Mouse (Mus musculus) E14TG2a.4 (cell line): ENCODE results near the gene Rhbdf1.

Experiments
- CTCF ChIP-seq: conservative IDR thresholded peaks from 2 replicates; pipeline ENCODE4 v1.5.1; 2014; ENCODE audit warnings: low read length
- POU5F1 ChIP-seq: IDR thresholded peaks from 2 replicates; pipeline ENCODE4 v1.6.1; 2014; ENCODE audit warnings: low read length, borderline replicate concordance

DNA sequence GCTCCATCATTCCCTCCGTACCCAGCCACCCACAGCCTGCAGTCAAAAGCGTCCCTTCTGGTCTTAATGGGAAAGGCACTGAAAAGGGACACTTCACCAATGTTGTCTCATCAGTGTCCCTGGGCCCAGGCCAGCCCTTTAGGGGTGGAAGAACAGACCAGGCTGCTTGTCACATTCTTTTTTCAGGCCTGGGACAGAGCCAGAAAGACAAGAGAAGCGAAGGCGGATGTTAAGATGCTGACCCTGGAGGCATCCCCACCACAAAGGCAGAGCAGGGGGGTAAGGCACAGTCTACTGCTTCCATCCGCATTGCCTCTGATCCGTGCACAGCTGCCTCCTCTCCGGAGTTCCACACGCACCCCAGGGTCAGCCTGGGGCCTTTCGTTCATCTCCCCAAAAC, 32.0 kb downstream of the Rhbdf1 start:
- TF ChIP-seq CTCF (no peak), POU5F1 (no peak)
